Mouse (Mus musculus): Measurements from ENCODE around the gene Foxp1.

GRCm38 (mm10) chr6:99344357-99344756 is 178.2 kb downstream of the Foxp1 start:
- TF ChIP-seq CTCF (IDR thresholded peaks at IDR 0.05) (no peak), EP300 (IDR thresholded peaks at IDR 0.05) (no peak)
